Mouse (Mus musculus): ENCODE measurements around the gene Nalcn.

The Nalcn gene

GRCm38 (mm10) chr14:123512923-123513322, 114.0 kb downstream of the Nalcn start:
- DNase-seq (ENCODE audit: low read depth, low spot score): no peak

DNA sequence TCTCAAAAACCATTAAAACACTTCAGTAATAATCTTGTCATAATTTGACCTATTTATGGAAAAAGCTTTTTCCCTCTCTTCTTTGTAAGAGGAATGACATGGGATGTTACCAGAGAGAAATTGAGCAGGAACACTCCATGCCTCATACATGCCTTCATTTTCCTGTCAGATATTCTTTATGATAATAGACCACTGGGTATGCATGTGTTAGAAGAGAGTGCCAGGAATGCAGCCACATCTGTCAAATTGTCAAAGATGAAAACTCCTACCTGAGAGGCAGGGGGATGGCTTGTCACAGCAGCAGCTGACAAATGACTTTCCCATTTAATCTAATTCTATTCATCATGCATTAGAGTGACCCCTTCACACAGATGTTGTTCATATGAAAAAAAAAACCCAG, 131.4 kb downstream of the Nalcn start:
- DNase-seq (ENCODE audit: low read depth, low spot score): no peak

- no peak for DNase-seq (ENCODE audit: low read depth, low spot score)
Observed at GRCm38 (mm10) chr14:123488575-123489207, 138.3 kb downstream of the Nalcn start.

GRCm38 (mm10) chr14:123462026-123462425, 164.9 kb downstream of the Nalcn start:
- no peak for DNase-seq (ENCODE audit: low read depth, low spot score)

- DNase-seq (ENCODE audit: low read depth, low spot score): no peak
Observed at GRCm38 (mm10) chr14:123446031-123446430, 180.9 kb downstream of the Nalcn start.

GRCm38 (mm10) chr14:123435542-123435941, 191.4 kb downstream of the Nalcn start:
- no peak for DNase-seq (ENCODE audit: low read depth, low spot score)

DNA sequence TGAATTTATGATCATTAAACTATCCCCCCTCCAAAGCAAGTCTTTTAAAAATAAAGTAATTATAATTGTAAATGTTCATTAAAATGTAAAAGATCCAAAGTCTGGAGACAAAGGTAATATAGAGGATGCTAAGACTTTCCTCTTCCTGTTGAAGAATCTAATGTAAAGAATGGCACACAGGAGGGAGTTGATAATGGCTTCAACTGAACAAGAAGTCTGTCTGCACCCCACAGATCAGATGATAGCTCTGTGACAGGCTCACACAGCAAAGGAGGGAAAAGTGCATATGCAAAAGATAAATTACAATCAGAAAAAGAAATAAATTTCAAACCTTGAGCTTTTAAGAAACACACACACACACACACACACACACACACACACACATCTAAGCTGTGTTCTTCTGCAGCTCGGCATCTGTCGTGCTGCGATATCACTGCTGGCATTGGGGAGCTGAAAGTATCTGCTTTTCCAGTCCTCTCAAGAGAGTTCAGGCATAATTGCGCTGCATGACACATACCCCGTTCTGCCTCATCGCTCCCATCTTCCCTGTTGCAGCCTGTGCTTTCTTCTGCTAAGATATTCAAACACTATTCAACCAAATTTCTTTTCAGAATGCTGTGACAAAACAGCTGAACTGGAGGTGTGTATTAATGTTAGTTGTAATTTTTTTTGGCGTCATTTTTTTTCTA, 250.6 kb downstream of the Nalcn start:
- DNase-seq (ENCODE audit: low read depth, low spot score): no peak

- DNase-seq (ENCODE audit: low read depth, low spot score): peak; percentile 14
Observed at GRCm38 (mm10) chr14:123371522-123371921, 255.4 kb downstream of the Nalcn start.

- no peak for DNase-seq (ENCODE audit: low read depth, low spot score)
Observed at GRCm38 (mm10) chr14:123359691-123360090, 267.3 kb downstream of the Nalcn start.

DNA sequence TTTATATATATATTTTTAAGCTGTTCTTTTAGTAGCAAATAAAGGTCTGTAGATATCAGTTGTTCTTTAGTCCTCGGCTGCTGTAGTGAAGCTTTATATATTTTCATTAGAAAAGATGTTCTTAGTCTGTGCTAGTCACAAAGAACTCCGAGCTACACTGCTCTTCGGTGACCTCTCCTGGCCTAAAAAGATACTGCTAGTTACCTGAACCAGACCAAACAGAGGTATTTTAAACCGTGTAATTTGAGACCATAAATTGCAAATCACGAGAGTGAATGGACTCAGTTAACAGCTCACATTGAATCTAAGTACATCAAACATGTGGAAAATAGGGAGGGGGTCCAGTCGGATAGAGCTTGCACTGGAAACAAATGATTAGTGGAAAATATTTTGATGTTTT, 274.0 kb downstream of the Nalcn start:
- DNase-seq (ENCODE audit: low read depth, low spot score): peak; percentile 43

GRCm38 (mm10) chr14:123331841-123332240, 295.1 kb downstream of the Nalcn start:
- peak; percentile 7 for DNase-seq (ENCODE audit: low read depth, low spot score)

DNA sequence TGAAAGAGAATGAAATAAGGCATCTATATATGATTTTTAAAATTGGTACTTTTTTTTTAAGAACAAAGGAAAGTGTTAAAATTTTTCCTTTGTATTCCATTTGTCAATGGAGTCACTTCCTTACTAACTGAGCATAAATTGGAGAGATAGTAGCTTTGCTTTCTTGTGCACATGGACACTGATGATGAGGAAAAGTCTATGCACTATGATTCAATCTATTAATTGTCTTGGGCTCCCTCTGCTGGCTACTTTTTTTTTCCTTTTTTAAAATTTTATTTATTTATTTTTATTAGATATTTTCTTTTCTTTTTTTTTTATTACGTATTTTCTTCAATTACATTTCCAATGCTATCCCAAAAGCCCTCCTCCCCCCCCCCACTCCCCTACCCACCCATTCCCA, 312.6 kb downstream of the Nalcn start:
- no peak for DNase-seq (ENCODE audit: low read depth, low spot score)

GRCm38 (mm10) chr14:123312371-123312770, 314.6 kb downstream of the Nalcn start:
- DNase-seq (ENCODE audit: low read depth, low spot score): no peak

- DNase-seq (ENCODE audit: low read depth, low spot score): no peak
Observed at GRCm38 (mm10) chr14:123296068-123296467, 330.9 kb downstream of the Nalcn start.

- no peak for DNase-seq (ENCODE audit: low read depth, low spot score)
Observed at GRCm38 (mm10) chr14:123291118-123292007, 335.6 kb downstream of the Nalcn start.

DNA sequence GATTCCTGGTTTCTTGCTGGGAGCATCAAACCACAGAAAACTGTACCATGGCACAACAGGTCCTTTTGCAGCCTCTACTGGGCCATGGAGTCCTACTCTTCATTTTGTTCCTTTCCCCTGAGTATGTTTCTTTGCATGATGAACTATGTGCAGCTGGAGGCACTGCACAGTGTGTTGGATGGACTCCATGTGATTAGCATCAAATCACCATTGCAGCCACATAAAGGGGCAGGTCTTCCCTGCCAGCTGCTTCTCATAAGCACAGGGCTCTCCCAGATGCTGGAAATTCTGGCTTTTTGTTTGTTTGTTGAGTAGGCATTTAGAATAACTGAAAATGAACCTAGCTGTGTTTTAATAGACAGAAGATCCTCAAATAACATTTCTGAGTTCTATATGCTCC, 344.8 kb downstream of the Nalcn start:
- no peak for DNase-seq (ENCODE audit: low read depth, low spot score)

- no peak for DNase-seq (ENCODE audit: low read depth, low spot score)
Observed at GRCm38 (mm10) chr14:123272121-123272520, 354.8 kb downstream of the Nalcn start.

- no peak for DNase-seq (ENCODE audit: low read depth, low spot score)
Observed at GRCm38 (mm10) chr14:123240738-123241137, 386.2 kb downstream of the Nalcn start.

GRCm38 (mm10) chr14:123239945-123240344, 387.0 kb downstream of the Nalcn start:
- DNase-seq (ENCODE audit: low read depth, low spot score): peak; percentile 11

DNA sequence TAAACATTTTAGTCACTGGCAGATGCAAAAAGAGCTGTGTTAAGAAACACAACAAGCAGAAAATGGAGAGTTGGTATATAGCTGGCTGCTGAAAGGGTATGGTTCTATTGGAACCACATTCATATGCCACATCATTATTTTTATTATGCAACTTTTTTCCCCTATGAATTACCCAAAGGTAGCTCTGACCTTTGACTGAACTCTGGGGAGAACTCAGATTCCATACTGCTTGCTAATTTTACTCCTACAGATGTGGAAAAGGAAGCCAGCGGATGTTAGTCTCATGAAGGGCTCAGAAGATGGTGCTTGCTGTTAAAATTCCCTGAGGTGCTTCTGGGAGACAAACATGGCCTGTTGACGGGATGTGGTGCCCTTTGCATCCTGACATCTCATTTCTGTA, 389.9 kb downstream of the Nalcn start:
- no peak for DNase-seq (ENCODE audit: low read depth, low spot score)

DNA sequence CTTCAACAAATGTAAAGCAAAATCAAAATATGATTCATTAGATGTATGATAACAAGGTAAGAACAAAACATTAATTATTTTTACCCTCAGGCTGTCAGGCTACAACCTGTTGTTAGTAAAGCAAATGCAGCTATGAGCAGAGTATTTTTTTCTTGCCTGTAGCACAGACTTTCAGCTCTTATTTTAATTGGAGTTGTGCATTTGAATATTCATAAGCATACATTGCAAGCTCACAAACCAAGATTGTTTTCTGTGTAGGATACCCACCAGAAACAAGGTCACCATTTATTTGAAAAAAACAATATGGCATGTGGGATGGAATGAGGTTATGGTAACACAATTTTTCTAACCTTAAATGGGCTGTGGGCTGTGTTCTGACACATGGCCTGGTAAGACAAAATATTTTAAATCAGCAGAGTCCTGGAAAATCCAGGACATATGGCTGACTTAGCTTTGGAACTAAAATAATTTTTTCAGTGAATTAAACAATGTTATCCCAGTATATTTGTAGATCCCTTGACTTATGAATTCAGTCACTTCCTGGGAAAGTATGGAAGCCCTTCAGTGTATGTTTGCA, 394.2 kb downstream of the Nalcn start:
- no peak for DNase-seq (ENCODE audit: low read depth, low spot score)
